ENCODE assay signal across 12 mouse cellular contexts in genomic region chr7:73816255-73816996, GRCm38 (mm10).
"Had no signal": no experiment of that assay in that cellular context is flagged by ENCODE, and none has a peak within 500 bp of the region (broad histone marks: within the 10 kb centered on the region; RNA-seq: fewer than 3 reads in every experiment).

No protein-coding gene starts in this region.

- H3K4me1 ChIP-seq: midbrain, embryonic 15.5 days; neural tube, embryonic 12.5 days had no signal

- H3K4me2 ChIP-seq: limb, embryonic 13.5 days; lung, embryonic 14.5 days; midbrain, embryonic 11.5 days; midbrain, embryonic 15.5 days; neural tube, embryonic 12.5 days had no signal

- DNase-seq: kidney, adult 11 months; kidney, postnatal 25 days; left cerebral cortex, postnatal 4 days; lung, embryonic 14.5 days; lung, postnatal 10 days; lung, postnatal 4 days; thymus, adult 2 months; thymus, postnatal 25 days had no signal

- H3K27me3 ChIP-seq: limb, embryonic 13.5 days; midbrain, embryonic 15.5 days; neural tube, embryonic 12.5 days had no signal

- ATAC-seq: midbrain, embryonic 15.5 days had no signal

- H3K9ac ChIP-seq: limb, embryonic 13.5 days; lung, embryonic 14.5 days; midbrain, embryonic 15.5 days; neural tube, embryonic 12.5 days had no signal

- H3K27ac ChIP-seq: limb, embryonic 13.5 days; midbrain, embryonic 15.5 days; neural tube, embryonic 12.5 days had no signal

- H3K4me3 ChIP-seq: limb, embryonic 13.5 days; midbrain, embryonic 15.5 days; neural tube, embryonic 12.5 days had no signal

- H3K9me3 ChIP-seq: limb, embryonic 13.5 days; midbrain, embryonic 15.5 days; neural tube, embryonic 12.5 days had no signal

- H3K36me3 ChIP-seq: limb, embryonic 13.5 days; midbrain, embryonic 15.5 days; neural tube, embryonic 12.5 days had no signal
